Mouse (Mus musculus): Measurements from ENCODE around the gene Clic1. TPM values are rescaled to one million over a fixed set of nuclear protein-coding genes. Genes with fewer than 3 reads are reported as not detected.

Gene Clic1
- polyA plus RNA-seq, 1 experiment from 2014 or later, result 396 TPM

- Histone ChIP-seq H3K27me3 (ENCODE audit: control insufficient read depth, insufficient read depth, low read length) (no peaks in the 10 kb centered on the region), H3K9ac (ENCODE audit: low read length) (no peak overlapping the region), H3K4me2 (ENCODE audit: low read depth, low read length) (no peak overlapping the region), H3K9me3 (replicated peaks; ENCODE audit: control insufficient read depth, low read length) (no peaks in the 10 kb centered on the region), H3K4me3 (replicated peaks; ENCODE audit: low read length) (no peak overlapping the region), H3K27ac (ENCODE audit: low read length) (no peak overlapping the region), H3K4me1 (ENCODE audit: control insufficient read depth, insufficient read depth, low read length) (no peaks in the 10 kb centered on the region), H3K36me3 (ENCODE audit: control insufficient read depth, insufficient read depth, low read length) (peaks cover 15% of the 10 kb centered on the region; the same call in 1 of the 2 replicates)
- WGBS, result 87% methylated on average over 7 of the region's 7 CpGs
- no peak for ATAC-seq (ENCODE audit: insufficient read depth, low FRiP score)
Observed at GRCm38 (mm10) chr17:35104079-35104478, 54.3 kb downstream of the Clic1 start.

GRCm38 (mm10) chr17:35104754-35105153 lies 55.0 kb downstream of the Clic1 start:
- H3K27me3 ChIP-seq (ENCODE audit: control insufficient read depth, insufficient read depth, low read length), result no peaks in the 10 kb centered on the region
- peaks cover 12% of the 10 kb centered on the region; the same call in 1 of the 2 replicates for H3K36me3 ChIP-seq (ENCODE audit: control insufficient read depth, insufficient read depth, low read length)
- no peak overlapping the region for H3K27ac ChIP-seq (ENCODE audit: low read length)
- no peak overlapping the region for H3K9ac ChIP-seq (ENCODE audit: low read length)
- ATAC-seq (ENCODE audit: insufficient read depth, low FRiP score), result no peak
- 75% methylated on average over 6 of the region's 6 CpGs for WGBS
- H3K4me1 ChIP-seq (ENCODE audit: control insufficient read depth, insufficient read depth, low read length), result no peaks in the 10 kb centered on the region
- H3K4me2 ChIP-seq (ENCODE audit: low read depth, low read length), result no peak overlapping the region
- H3K4me3 ChIP-seq (replicated peaks; ENCODE audit: low read length), result no peak overlapping the region
- no peaks in the 10 kb centered on the region for H3K9me3 ChIP-seq (replicated peaks; ENCODE audit: control insufficient read depth, low read length)

GRCm38 (mm10) chr17:35105740-35106389 lies 56.1 kb downstream of the Clic1 start:
- no peak; the same call in 1 of the 2 replicates for ATAC-seq (ENCODE audit: insufficient read depth, low FRiP score)
- Histone ChIP-seq H3K27me3 (ENCODE audit: control insufficient read depth, insufficient read depth, low read length) (no peaks in the 10 kb centered on the region), H3K9ac (ENCODE audit: low read length) (no peak overlapping the region), H3K4me1 (ENCODE audit: control insufficient read depth, insufficient read depth, low read length) (no peaks in the 10 kb centered on the region), H3K4me2 (ENCODE audit: low read depth, low read length) (peak overlapping the region; percentile 19; the same call in 1 of the 2 replicates), H3K36me3 (ENCODE audit: control insufficient read depth, insufficient read depth, low read length) (peaks cover 11% of the 10 kb centered on the region; the same call in 1 of the 2 replicates), H3K9me3 (replicated peaks; ENCODE audit: control insufficient read depth, low read length) (no peaks in the 10 kb centered on the region), H3K4me3 (replicated peaks; ENCODE audit: low read length) (no peak overlapping the region), H3K27ac (ENCODE audit: low read length) (no peak overlapping the region)
- WGBS, result 22% methylated on average over 13 of the region's 13 CpGs

GRCm38 (mm10) chr17:35106522-35106921 lies 56.8 kb downstream of the Clic1 start:
- Histone ChIP-seq H3K4me1 (ENCODE audit: control insufficient read depth, insufficient read depth, low read length) (no peaks in the 10 kb centered on the region), H3K4me3 (replicated peaks; ENCODE audit: low read length) (no peak overlapping the region), H3K27ac (ENCODE audit: low read length) (no peak overlapping the region), H3K4me2 (ENCODE audit: low read depth, low read length) (no peak overlapping the region), H3K9ac (ENCODE audit: low read length) (no peak overlapping the region), H3K27me3 (ENCODE audit: control insufficient read depth, insufficient read depth, low read length) (no peaks in the 10 kb centered on the region), H3K36me3 (ENCODE audit: control insufficient read depth, insufficient read depth, low read length) (peaks cover 11% of the 10 kb centered on the region; the same call in 1 of the 2 replicates), H3K9me3 (replicated peaks; ENCODE audit: control insufficient read depth, low read length) (no peaks in the 10 kb centered on the region)
- ATAC-seq (ENCODE audit: insufficient read depth, low FRiP score), result no peak
- 60% methylated on average over 3 of the region's 3 CpGs for WGBS

- no peak within 1 kb of the TSS for H3K4me3 ChIP-seq (replicated peaks; ENCODE audit: low read length)
- no peaks in the 10 kb centered on the region for H3K27me3 ChIP-seq (ENCODE audit: control insufficient read depth, insufficient read depth, low read length)
- ATAC-seq (ENCODE audit: insufficient read depth, low FRiP score), result no peak
- H3K9me3 ChIP-seq (replicated peaks; ENCODE audit: control insufficient read depth, low read length), result no peaks in the 10 kb centered on the region
- no peak within 1 kb of the TSS for H3K27ac ChIP-seq (ENCODE audit: low read length)
- WGBS, result 84% methylated on average over 6 of the region's 6 CpGs
- no peak within 1 kb of the TSS for H3K9ac ChIP-seq (ENCODE audit: low read length)
- no peaks in the 10 kb centered on the region for H3K36me3 ChIP-seq (ENCODE audit: control insufficient read depth, insufficient read depth, low read length)
- H3K4me1 ChIP-seq (ENCODE audit: control insufficient read depth, insufficient read depth, low read length), result no peaks in the 10 kb centered on the region
- H3K4me2 ChIP-seq (ENCODE audit: low read depth, low read length), result no peak within 1 kb of the TSS
Observed at GRCm38 (mm10) chr17:35108097-35108496, 58.3 kb downstream of the Clic1 start, which contains the start of gene Ly6g5c. Gene Ly6g5c (plus strand): TSS chr17:35108279.

Other genes with a start within 250 kb of the Clic1 start
- 0.21 and 6.9 TPM in 2 replicates for gene Cyp21a1, start 245.4 kb upstream of the Clic1 start, polyA plus RNA-seq (2015; fragmentation: Nextera tagmentation; extraction: Ambion mirVana)
- gene Stk19, start 213.0 kb upstream of the Clic1 start, polyA plus RNA-seq (2015; fragmentation: Nextera tagmentation; extraction: Ambion mirVana), result 23.8 and 25.8 TPM in 2 replicates
- gene Dxo, start 212.9 kb upstream of the Clic1 start, polyA plus RNA-seq (2015; fragmentation: Nextera tagmentation; extraction: Ambion mirVana), result 48.9 and 53.3 TPM in 2 replicates
- 45.0 and 48.1 TPM in 2 replicates for gene Skiv2l, start 199.8 kb upstream of the Clic1 start, polyA plus RNA-seq (2015; fragmentation: Nextera tagmentation; extraction: Ambion mirVana)
- 89.5 and 96.4 TPM in 2 replicates for gene Nelfe, start 199.6 kb upstream of the Clic1 start, polyA plus RNA-seq (2015; fragmentation: Nextera tagmentation; extraction: Ambion mirVana)
- gene Cfb, start 187.4 kb upstream of the Clic1 start, polyA plus RNA-seq (2015; fragmentation: Nextera tagmentation; extraction: Ambion mirVana), result 27.8 and 28.9 TPM in 2 replicates
- 1.0 and 1.1 TPM in 2 replicates for gene Zbtb12, start 170.5 kb upstream of the Clic1 start, polyA plus RNA-seq (2015; fragmentation: Nextera tagmentation; extraction: Ambion mirVana)
- gene Gm20547, start 167.9 kb upstream of the Clic1 start, polyA plus RNA-seq (2015; fragmentation: Nextera tagmentation; extraction: Ambion mirVana), result 0.49 TPM in 1 of 2 replicates, not detected in the other
- 4.4 and 5.5 TPM in 2 replicates for gene C2, start 151.7 kb upstream of the Clic1 start, polyA plus RNA-seq (2015; fragmentation: Nextera tagmentation; extraction: Ambion mirVana)
- 61.0 and 61.1 TPM in 2 replicates for gene Ehmt2, start 151.5 kb upstream of the Clic1 start, polyA plus RNA-seq (2015; fragmentation: Nextera tagmentation; extraction: Ambion mirVana)
- 19.3 and 21.1 TPM in 2 replicates for gene Slc44a4, start 135.5 kb upstream of the Clic1 start, polyA plus RNA-seq (2015; fragmentation: Nextera tagmentation; extraction: Ambion mirVana)
- gene Neu1, start 118.7 kb upstream of the Clic1 start, polyA plus RNA-seq (2015; fragmentation: Nextera tagmentation; extraction: Ambion mirVana), result 36.7 and 40.6 TPM in 2 replicates
- 0.94 and 1.4 TPM in 2 replicates for gene Hspa1b, start 90.7 kb upstream of the Clic1 start, polyA plus RNA-seq (2015; fragmentation: Nextera tagmentation; extraction: Ambion mirVana)
- gene Gm20481, start 80.1 kb upstream of the Clic1 start, polyA plus RNA-seq (2015; fragmentation: Nextera tagmentation; extraction: Ambion mirVana), result 0.27 TPM in 1 of 2 replicates, not detected in the other
- 13.7 and 16.3 TPM in 2 replicates for gene Hspa1a, start 77.8 kb upstream of the Clic1 start, polyA plus RNA-seq (2015; fragmentation: Nextera tagmentation; extraction: Ambion mirVana)
- 0.96 and 1.4 TPM in 2 replicates for gene Hspa1l, start 77.3 kb upstream of the Clic1 start, polyA plus RNA-seq (2015; fragmentation: Nextera tagmentation; extraction: Ambion mirVana)
- gene Lsm2, start 68.1 kb upstream of the Clic1 start, polyA plus RNA-seq (2015; fragmentation: Nextera tagmentation; extraction: Ambion mirVana), result 145 and 146 TPM in 2 replicates
- gene Vars, start 49.0 kb upstream of the Clic1 start, polyA plus RNA-seq (2015; fragmentation: Nextera tagmentation; extraction: Ambion mirVana), result 81.1 and 82.1 TPM in 2 replicates
- 0.26 and 0.42 TPM in 2 replicates for gene Vwa7, start 33.4 kb upstream of the Clic1 start, polyA plus RNA-seq (2015; fragmentation: Nextera tagmentation; extraction: Ambion mirVana)
- gene Sapcd1, start 21.9 kb upstream of the Clic1 start, polyA plus RNA-seq (2015; fragmentation: Nextera tagmentation; extraction: Ambion mirVana), result 14.2 and 14.3 TPM in 2 replicates
- gene Msh5, start 3.2 kb upstream of the Clic1 start, polyA plus RNA-seq (2015; fragmentation: Nextera tagmentation; extraction: Ambion mirVana), result 3.9 and 4.2 TPM in 2 replicates
- gene Ddah2, start 9.1 kb downstream of the Clic1 start, polyA plus RNA-seq (2015; fragmentation: Nextera tagmentation; extraction: Ambion mirVana), result 190 and 193 TPM in 2 replicates
- 50.6 and 109 TPM in 2 replicates for gene Ly6g6c, start 15.4 kb downstream of the Clic1 start, polyA plus RNA-seq (2015; fragmentation: Nextera tagmentation; extraction: Ambion mirVana)
- 0.48 and 1.0 TPM in 2 replicates for gene Mpig6b, start 16.2 kb downstream of the Clic1 start, polyA plus RNA-seq (2015; fragmentation: Nextera tagmentation; extraction: Ambion mirVana)
- gene Ly6g6e, start 26.9 kb downstream of the Clic1 start, polyA plus RNA-seq (2015; fragmentation: Nextera tagmentation; extraction: Ambion mirVana), result 32.3 and 49.2 TPM in 2 replicates
- gene Ly6g6d, start 28.1 kb downstream of the Clic1 start, polyA plus RNA-seq (2015; fragmentation: Nextera tagmentation; extraction: Ambion mirVana), result 3.2 and 4.1 TPM in 2 replicates
- gene Ly6g6f, start 35.6 kb downstream of the Clic1 start, polyA plus RNA-seq (2015; fragmentation: Nextera tagmentation; extraction: Ambion mirVana), result 0.46 and 0.54 TPM in 2 replicates
- gene Abhd16a, start 39.3 kb downstream of the Clic1 start, polyA plus RNA-seq (2015; fragmentation: Nextera tagmentation; extraction: Ambion mirVana), result 95.8 and 97.9 TPM in 2 replicates
- gene Ly6g5c, start 58.3 kb downstream of the Clic1 start, polyA plus RNA-seq (2015; fragmentation: Nextera tagmentation; extraction: Ambion mirVana), result not detected in 2 replicates
- 0.53 and 0.89 TPM in 2 replicates for gene Ly6g5b, start 65.5 kb downstream of the Clic1 start, polyA plus RNA-seq (2015; fragmentation: Nextera tagmentation; extraction: Ambion mirVana)
- gene Gpank1, start 71.5 kb downstream of the Clic1 start, polyA plus RNA-seq (2015; fragmentation: Nextera tagmentation; extraction: Ambion mirVana), result 18.1 and 19.4 TPM in 2 replicates
- 245 and 269 TPM in 2 replicates for gene Csnk2b, start 72.1 kb downstream of the Clic1 start, polyA plus RNA-seq (2015; fragmentation: Nextera tagmentation; extraction: Ambion mirVana)
- gene D17H6S53E, start 76.4 kb downstream of the Clic1 start, polyA plus RNA-seq (2015; fragmentation: Nextera tagmentation; extraction: Ambion mirVana), result 11.7 and 14.2 TPM in 2 replicates
- 24.9 and 34.0 TPM in 2 replicates for gene Apom, start 82.1 kb downstream of the Clic1 start, polyA plus RNA-seq (2015; fragmentation: Nextera tagmentation; extraction: Ambion mirVana)
- 41.2 and 48.4 TPM in 2 replicates for gene Bag6, start 85.2 kb downstream of the Clic1 start, polyA plus RNA-seq (2015; fragmentation: Nextera tagmentation; extraction: Ambion mirVana)
- gene Prrc2a, start 114.9 kb downstream of the Clic1 start, polyA plus RNA-seq (2015; fragmentation: Nextera tagmentation; extraction: Ambion mirVana), result 111 and 125 TPM in 2 replicates
- gene Aif1, start 126.1 kb downstream of the Clic1 start, polyA plus RNA-seq (2015; fragmentation: Nextera tagmentation; extraction: Ambion mirVana), result 19.9 and 20.2 TPM in 2 replicates
- gene Lst1, start 138.5 kb downstream of the Clic1 start, polyA plus RNA-seq (2015; fragmentation: Nextera tagmentation; extraction: Ambion mirVana), result 28.1 and 29.9 TPM in 2 replicates
- gene Ltb, start 144.5 kb downstream of the Clic1 start, polyA plus RNA-seq (2015; fragmentation: Nextera tagmentation; extraction: Ambion mirVana), result 2.0 TPM in 2 replicates
- gene Tnf, start 152.0 kb downstream of the Clic1 start, polyA plus RNA-seq (2015; fragmentation: Nextera tagmentation; extraction: Ambion mirVana), result 0.32 TPM in 1 of 2 replicates, not detected in the other
- gene Lta, start 155.4 kb downstream of the Clic1 start, polyA plus RNA-seq (2015; fragmentation: Nextera tagmentation; extraction: Ambion mirVana), result 0.44 and 0.46 TPM in 2 replicates
- gene Gm16181, start 170.9 kb downstream of the Clic1 start, polyA plus RNA-seq (2015; fragmentation: Nextera tagmentation; extraction: Ambion mirVana), result 0.27 TPM in 1 of 2 replicates, not detected in the other
- gene Atp6v1g2, start 183.7 kb downstream of the Clic1 start, polyA plus RNA-seq (2015; fragmentation: Nextera tagmentation; extraction: Ambion mirVana), result 6.0 and 6.8 TPM in 2 replicates
- gene Nfkbil1, start 185.8 kb downstream of the Clic1 start, polyA plus RNA-seq (2015; fragmentation: Nextera tagmentation; extraction: Ambion mirVana), result 6.4 and 8.8 TPM in 2 replicates
- gene Ddx39b, start 191.8 kb downstream of the Clic1 start, polyA plus RNA-seq (2015; fragmentation: Nextera tagmentation; extraction: Ambion mirVana), result 340 and 353 TPM in 2 replicates
- 169 and 219 TPM in 2 replicates for gene H2-D1, start 212.8 kb downstream of the Clic1 start, polyA plus RNA-seq (2015; fragmentation: Nextera tagmentation; extraction: Ambion mirVana)